Mouse (Mus musculus) left cerebral cortex, postnatal 14 days (tissue): ENCODE measurements at regions not wholly inside any gene's neighbourhood (a gene's known extent, or its start where the extent isn't known, plus 50 kb on each side); places are given as distances from the start of the nearest gene placed in this dataset.
A peak's percentile ranks its signal among the peaks of the same experiment; 100 is the strongest.

Experiments
- DNase-seq, 2 experiments: peaks; one replicate each; pipeline ENCODE4 v3.0.0; 2021 to 2022; ENCODE audit warnings: low spot score in 2 of 2, mixed read lengths in 1 of 2
- intact Hi-C: fragments of 180-260 bp; cut with DNase I; formaldehyde crosslinking; loops from one replicate; pipeline ENCODE4 v1.15.1; 2025

GRCm38 (mm10) chrX:64080717-64081116 lies 71.3 kb downstream of the Gm6760 start:
- intact Hi-C loops: no loop called here
- no peak for DNase-seq

DNA sequence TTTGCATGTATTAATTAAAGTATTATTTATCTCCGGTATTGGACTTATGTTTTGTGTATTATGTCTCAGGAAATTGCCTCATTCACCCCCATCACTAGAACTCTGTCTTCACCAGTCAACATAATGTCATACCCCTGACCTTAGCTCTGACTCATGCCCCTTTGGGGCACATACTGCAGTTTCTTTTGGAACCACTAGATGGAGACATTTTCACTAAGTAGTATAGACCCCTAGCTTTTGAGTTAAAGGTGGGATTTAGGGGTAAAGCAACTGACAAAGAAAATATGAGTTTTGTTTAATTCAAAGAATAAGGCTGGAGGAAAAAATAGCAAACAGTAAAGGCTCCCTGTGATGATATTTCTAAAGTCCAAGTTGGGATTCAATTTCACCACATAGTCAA lies 93.6 kb downstream of the Gm6760 start:
- intact Hi-C loops: no loop called here
- DNase-seq: no peak

- intact Hi-C loops: no loop called here
- DNase-seq: peak in 1 of 2 experiments; percentile 3
Measured at GRCm38 (mm10) chrX:64056776-64057175, 95.2 kb downstream of the Gm6760 start.
